Mouse (Mus musculus) retina, embryonic 14.5 days (tissue): ENCODE results near the gene Col11a2.

Experiments used
- DNase-seq: peaks from one replicate; pipeline ENCODE4 v3.0.0-alpha.2; 2015; ENCODE audit warnings: low spot score

Col11a2 gene

GRCm38 (mm10) chr17:34026221-34026620, 13.0 kb upstream of the Col11a2 start:
- DNase-seq, result no peak

GRCm38 (mm10) chr17:34026917-34027655, 12.2 kb upstream of the Col11a2 start:
- DNase-seq, result peak; percentile 42

GRCm38 (mm10) chr17:34027656-34028223, 11.5 kb upstream of the Col11a2 start, which contains the start of gene H2-Ke6:
TSS of gene H2-Ke6 (minus strand) at chr17:34028060.
- peak; percentile 96 for DNase-seq

GRCm38 (mm10) chr17:34028501-34029149, 10.6 kb upstream of the Col11a2 start:
- DNase-seq, result no peak

- DNase-seq, result no peak
Measured at GRCm38 (mm10) chr17:34029150-34029889, 9.9 kb upstream of the Col11a2 start.

- DNase-seq, result no peak
Measured at GRCm38 (mm10) chr17:34029890-34030595, 9.2 kb upstream of the Col11a2 start.

GRCm38 (mm10) chr17:34030861-34031326, 8.3 kb upstream of the Col11a2 start:
- no peak for DNase-seq

- peak; percentile 97 for DNase-seq
Measured at GRCm38 (mm10) chr17:34031465-34032173, 7.6 kb upstream of the Col11a2 start, which contains the start of the genes Slc39a7 and Rxrb. TSS of gene Slc39a7 (minus strand) at chr17:34031682. TSS of gene Rxrb (plus strand) at chr17:34031812.

GRCm38 (mm10) chr17:34032174-34032632, 7.0 kb upstream of the Col11a2 start:
- DNase-seq, result no peak

GRCm38 (mm10) chr17:34032806-34033205, 6.4 kb upstream of the Col11a2 start:
- DNase-seq, result no peak

GRCm38 (mm10) chr17:34033441-34033840, 5.8 kb upstream of the Col11a2 start:
- no peak for DNase-seq

- peak; percentile 81 for DNase-seq
Measured at GRCm38 (mm10) chr17:34034064-34034463, 5.2 kb upstream of the Col11a2 start.

- no peak for DNase-seq
Measured at GRCm38 (mm10) chr17:34035517-34035916, 3.7 kb upstream of the Col11a2 start.

GRCm38 (mm10) chr17:34036647-34037046, 2.6 kb upstream of the Col11a2 start:
- no peak for DNase-seq

- no peak for DNase-seq
Measured at GRCm38 (mm10) chr17:34037241-34037640, 2.0 kb upstream of the Col11a2 start.

- DNase-seq, result no peak
Measured at GRCm38 (mm10) chr17:34038440-34038839, 797 bp upstream of the Col11a2 start.

GRCm38 (mm10) chr17:34039562-34040450, 569 bp downstream of the Col11a2 start:
- no peak for DNase-seq

- no peak for DNase-seq
Measured at GRCm38 (mm10) chr17:34045941-34046340, 6.7 kb downstream of the Col11a2 start.

- DNase-seq, result no peak
Measured at GRCm38 (mm10) chr17:34047404-34048050, 8.3 kb downstream of the Col11a2 start.
